Mouse (Mus musculus): ENCODE data around the gene Cnnm3.

Cnnm3 gene

GRCm38 (mm10) chr1:36485080-36485479 is 26.6 kb upstream of the Cnnm3 start:
- Histone ChIP-seq H3K27me3 (ENCODE audit: control insufficient read depth, insufficient read depth, low read length, poor library complexity, severe bottlenecking) (no peaks in the 10 kb centered on the region), H3K36me3 (ENCODE audit: control insufficient read depth, insufficient read depth, low read length, poor library complexity, severe bottlenecking) (no peaks in the 10 kb centered on the region)
- no peak for DNase-seq (ENCODE audit: low read depth, low spot score)

GRCm38 (mm10) chr1:36487111-36487510 is 24.6 kb upstream of the Cnnm3 start:
- no peaks in the 10 kb centered on the region for H3K36me3 ChIP-seq (ENCODE audit: control insufficient read depth, insufficient read depth, low read length, poor library complexity, severe bottlenecking)
- DNase-seq (ENCODE audit: low read depth, low spot score) = no peak
- H3K27me3 ChIP-seq (ENCODE audit: control insufficient read depth, insufficient read depth, low read length, poor library complexity, severe bottlenecking) = no peaks in the 10 kb centered on the region

GRCm38 (mm10) chr1:36489661-36490060 is 22.0 kb upstream of the Cnnm3 start:
- no peaks in the 10 kb centered on the region for H3K36me3 ChIP-seq (ENCODE audit: control insufficient read depth, insufficient read depth, low read length, poor library complexity, severe bottlenecking)
- DNase-seq (ENCODE audit: low read depth, low spot score) = no peak
- H3K27me3 ChIP-seq (ENCODE audit: control insufficient read depth, insufficient read depth, low read length, poor library complexity, severe bottlenecking) = no peaks in the 10 kb centered on the region

DNA sequence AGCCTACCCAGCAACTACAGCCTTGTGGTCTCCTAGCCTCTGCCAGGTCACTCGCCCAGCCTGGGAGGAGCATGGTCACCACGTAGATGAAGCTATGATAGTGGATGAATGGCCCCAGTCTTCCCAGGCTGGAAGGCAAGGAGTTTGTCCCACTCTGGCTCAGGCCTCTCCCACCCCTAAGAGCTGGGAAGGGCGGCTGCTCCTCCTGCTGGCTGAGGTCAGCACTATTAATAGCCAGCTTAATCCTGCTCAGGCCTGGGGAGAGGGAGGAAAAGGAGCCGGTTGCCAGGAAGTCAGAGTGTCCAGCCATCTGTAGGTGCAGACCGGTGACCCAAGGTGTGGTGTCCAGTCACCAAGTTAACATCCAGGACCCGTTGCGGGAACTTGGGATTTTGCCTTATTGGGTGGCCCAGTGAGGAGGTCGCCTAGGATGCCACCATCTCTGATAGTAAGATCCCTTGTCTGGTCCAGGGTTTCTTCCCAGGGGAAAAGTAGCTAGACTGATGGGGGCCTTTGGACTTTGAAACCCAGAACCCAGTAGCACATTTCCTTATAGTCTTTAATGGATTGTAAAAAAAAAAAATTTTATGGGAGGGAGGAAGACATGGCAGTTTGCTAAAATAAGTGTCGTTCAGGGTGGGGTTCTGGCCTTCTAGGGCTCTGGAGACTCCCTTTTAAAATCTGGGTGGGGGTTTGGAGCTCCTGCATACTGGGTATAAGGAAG is 19.1 kb upstream of the Cnnm3 start:
- no peaks in the 10 kb centered on the region for H3K36me3 ChIP-seq (ENCODE audit: control insufficient read depth, insufficient read depth, low read length, poor library complexity, severe bottlenecking)
- no peak for DNase-seq (ENCODE audit: low read depth, low spot score)
- no peaks in the 10 kb centered on the region for H3K27me3 ChIP-seq (ENCODE audit: control insufficient read depth, insufficient read depth, low read length, poor library complexity, severe bottlenecking)

DNA sequence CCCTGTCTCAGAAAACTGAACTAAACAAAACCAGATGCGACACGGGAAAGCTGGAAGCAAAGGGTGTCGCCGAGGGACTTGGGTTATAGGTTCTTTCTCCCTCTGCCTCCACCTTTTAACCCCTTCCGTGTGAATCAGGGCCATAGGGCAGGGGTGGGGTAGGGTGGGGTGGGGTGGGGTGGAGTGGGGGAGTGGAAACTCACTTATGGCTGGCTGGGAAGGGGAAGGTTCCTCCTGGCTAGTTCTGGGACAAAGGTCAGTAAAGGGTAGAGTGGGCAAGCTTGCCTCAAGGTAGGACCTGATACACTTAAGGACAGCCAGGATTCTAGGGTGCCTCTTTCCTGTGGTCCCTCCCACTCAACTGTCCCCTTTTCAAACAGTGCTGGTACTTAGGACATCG is 18.4 kb upstream of the Cnnm3 start:
- DNase-seq (ENCODE audit: low read depth, low spot score) = no peak
- Histone ChIP-seq H3K36me3 (ENCODE audit: control insufficient read depth, insufficient read depth, low read length, poor library complexity, severe bottlenecking) (peaks cover 3% of the 10 kb centered on the region), H3K27me3 (ENCODE audit: control insufficient read depth, insufficient read depth, low read length, poor library complexity, severe bottlenecking) (no peaks in the 10 kb centered on the region)

DNA sequence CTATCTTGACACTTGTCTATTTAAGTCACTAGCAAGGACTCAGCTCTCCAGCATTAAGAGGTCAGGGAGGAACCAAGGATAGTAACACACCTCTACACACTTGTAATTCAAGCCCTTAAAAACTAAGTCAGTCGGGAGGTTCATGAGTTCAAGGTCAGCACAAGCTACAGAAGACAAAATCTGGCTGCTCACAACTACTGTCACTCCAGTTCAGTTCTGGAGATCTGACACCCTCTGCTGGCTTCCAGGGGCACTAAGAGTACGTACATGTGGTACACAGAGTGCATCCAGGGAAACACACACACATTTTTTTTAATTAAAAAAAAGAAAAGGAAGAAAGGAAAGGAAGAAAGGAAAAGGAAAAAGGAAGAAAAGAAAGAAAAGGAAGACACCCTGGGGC is 14.9 kb upstream of the Cnnm3 start:
- Histone ChIP-seq H3K27me3 (ENCODE audit: control insufficient read depth, insufficient read depth, low read length, poor library complexity, severe bottlenecking) (no peaks in the 10 kb centered on the region), H3K36me3 (ENCODE audit: control insufficient read depth, insufficient read depth, low read length, poor library complexity, severe bottlenecking) (peaks cover 3% of the 10 kb centered on the region)
- no peak for DNase-seq (ENCODE audit: low read depth, low spot score)

DNA sequence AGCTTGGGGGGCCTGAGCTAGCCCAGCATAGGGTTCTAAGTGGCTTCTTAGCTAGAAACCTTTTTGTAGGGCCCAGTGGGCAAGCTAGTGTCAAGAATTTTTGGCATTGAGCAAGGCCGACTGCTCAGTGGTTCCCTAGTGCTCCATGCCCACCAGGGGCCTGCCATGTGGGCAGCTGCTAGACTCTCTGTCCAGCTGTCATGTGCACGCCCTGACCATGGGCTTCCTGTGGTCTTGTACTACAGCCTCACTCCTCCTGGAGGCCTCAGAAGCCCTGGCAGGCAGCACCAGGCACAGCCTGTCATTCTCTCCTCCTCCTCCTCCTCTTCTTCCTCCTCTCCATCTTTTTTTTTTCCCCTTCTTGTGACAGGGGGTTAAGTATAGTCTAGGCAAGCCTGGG is 14.4 kb upstream of the Cnnm3 start:
- peaks cover 3% of the 10 kb centered on the region for H3K36me3 ChIP-seq (ENCODE audit: control insufficient read depth, insufficient read depth, low read length, poor library complexity, severe bottlenecking)
- no peak for DNase-seq (ENCODE audit: low read depth, low spot score)
- no peaks in the 10 kb centered on the region for H3K27me3 ChIP-seq (ENCODE audit: control insufficient read depth, insufficient read depth, low read length, poor library complexity, severe bottlenecking)

GRCm38 (mm10) chr1:36501261-36501660 is 10.4 kb upstream of the Cnnm3 start:
- Histone ChIP-seq H3K27me3 (ENCODE audit: control insufficient read depth, insufficient read depth, low read length, poor library complexity, severe bottlenecking) (no peaks in the 10 kb centered on the region), H3K36me3 (ENCODE audit: control insufficient read depth, insufficient read depth, low read length, poor library complexity, severe bottlenecking) (peaks cover 3% of the 10 kb centered on the region)
- DNase-seq (ENCODE audit: low read depth, low spot score) = peak; percentile 89

GRCm38 (mm10) chr1:36508238-36508637 is 3.4 kb upstream of the Cnnm3 start:
- Histone ChIP-seq H3K36me3 (ENCODE audit: control insufficient read depth, insufficient read depth, low read length, poor library complexity, severe bottlenecking) (no peaks in the 10 kb centered on the region), H3K27me3 (ENCODE audit: control insufficient read depth, insufficient read depth, low read length, poor library complexity, severe bottlenecking) (no peaks in the 10 kb centered on the region)
- DNase-seq (ENCODE audit: low read depth, low spot score) = no peak

DNA sequence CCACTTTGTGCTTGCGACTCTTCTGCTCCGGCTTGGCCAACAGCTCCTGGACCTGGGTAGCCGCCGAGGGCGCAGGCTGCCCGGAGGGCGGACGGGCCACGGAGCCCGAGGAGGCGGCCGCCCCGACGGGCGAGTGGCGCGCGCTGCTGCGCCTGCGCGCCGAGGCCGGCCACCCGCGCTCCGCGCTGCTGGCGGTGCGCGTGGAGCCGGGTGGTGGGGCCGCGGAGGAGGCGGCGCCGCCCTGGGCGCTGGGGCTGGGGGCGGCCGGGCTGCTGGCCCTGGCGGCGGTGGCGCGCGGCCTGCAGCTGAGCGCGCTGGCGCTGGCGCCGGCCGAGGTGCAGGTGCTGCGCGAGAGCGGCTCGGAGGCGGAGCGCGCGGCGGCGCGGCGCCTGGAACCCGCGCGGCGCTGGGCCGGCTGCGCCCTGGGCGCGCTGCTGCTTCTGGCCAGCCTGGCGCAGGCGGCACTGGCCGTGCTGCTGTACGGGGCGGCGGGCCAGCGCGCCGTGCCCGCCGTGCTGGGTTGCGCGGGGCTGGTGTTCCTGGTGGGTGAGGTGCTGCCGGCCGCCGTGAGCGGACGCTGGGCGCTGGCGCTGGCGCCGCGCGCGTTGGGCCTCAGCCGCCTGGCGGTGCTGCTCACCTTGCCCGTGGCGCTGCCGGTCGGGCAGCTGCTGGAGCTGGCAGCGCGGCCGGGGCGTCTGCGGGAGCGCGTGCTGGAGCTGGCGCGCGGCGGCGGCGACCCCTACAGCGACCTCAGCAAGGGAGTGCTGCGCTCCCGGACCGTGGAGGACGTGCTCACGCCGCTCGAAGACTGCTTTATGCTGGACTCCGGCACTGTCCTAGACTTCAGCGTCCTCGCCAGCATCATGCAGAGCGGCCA is 660 bp downstream of the Cnnm3 start:
- H3K27me3 ChIP-seq (ENCODE audit: control insufficient read depth, insufficient read depth, low read length, poor library complexity, severe bottlenecking) = no peaks in the 10 kb centered on the region
- DNase-seq (ENCODE audit: low read depth, low spot score) = peak; percentile 60
- peaks cover 3% of the 10 kb centered on the region; the same call in 1 of the 2 replicates for H3K36me3 ChIP-seq (ENCODE audit: control insufficient read depth, insufficient read depth, low read length, poor library complexity, severe bottlenecking)

DNA sequence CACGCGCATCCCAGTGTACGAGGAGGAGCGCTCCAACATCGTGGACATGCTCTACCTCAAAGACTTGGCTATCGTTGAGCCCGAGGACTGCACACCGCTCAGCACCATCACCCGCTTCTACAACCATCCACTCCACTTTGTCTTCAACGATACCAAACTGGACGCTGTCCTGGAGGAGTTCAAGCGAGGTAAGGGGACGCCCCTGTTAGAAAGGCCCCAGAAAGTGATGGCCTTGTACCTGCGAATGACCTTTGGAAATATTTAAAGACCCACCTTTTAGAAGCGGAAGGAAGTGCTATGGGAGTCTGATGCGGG is 1.3 kb downstream of the Cnnm3 start:
- H3K27me3 ChIP-seq (ENCODE audit: control insufficient read depth, insufficient read depth, low read length, poor library complexity, severe bottlenecking) = no peaks in the 10 kb centered on the region
- H3K36me3 ChIP-seq (ENCODE audit: control insufficient read depth, insufficient read depth, low read length, poor library complexity, severe bottlenecking) = peaks cover 3% of the 10 kb centered on the region; the same call in 1 of the 2 replicates
- no peak for DNase-seq (ENCODE audit: low read depth, low spot score)

- peaks cover 3% of the 10 kb centered on the region; the same call in 1 of the 2 replicates for H3K36me3 ChIP-seq (ENCODE audit: control insufficient read depth, insufficient read depth, low read length, poor library complexity, severe bottlenecking)
- DNase-seq (ENCODE audit: low read depth, low spot score) = no peak
These were observed 1.6 kb downstream of the Cnnm3 start for GRCm38 (mm10) chr1:36513310-36513709.

GRCm38 (mm10) chr1:36513718-36514117 is 2.1 kb downstream of the Cnnm3 start:
- no peaks in the 10 kb centered on the region for H3K27me3 ChIP-seq (ENCODE audit: control insufficient read depth, insufficient read depth, low read length, poor library complexity, severe bottlenecking)
- peaks cover 3% of the 10 kb centered on the region; the same call in 1 of the 2 replicates for H3K36me3 ChIP-seq (ENCODE audit: control insufficient read depth, insufficient read depth, low read length, poor library complexity, severe bottlenecking)
- DNase-seq (ENCODE audit: low read depth, low spot score) = peak; percentile 22

More at GRCm38 (mm10) chr1:36513310-36513709, 1.6 kb downstream of the Cnnm3 start:
- no peaks in the 10 kb centered on the region for H3K27me3 ChIP-seq (ENCODE audit: control insufficient read depth, insufficient read depth, low read length, poor library complexity, severe bottlenecking)

DNA sequence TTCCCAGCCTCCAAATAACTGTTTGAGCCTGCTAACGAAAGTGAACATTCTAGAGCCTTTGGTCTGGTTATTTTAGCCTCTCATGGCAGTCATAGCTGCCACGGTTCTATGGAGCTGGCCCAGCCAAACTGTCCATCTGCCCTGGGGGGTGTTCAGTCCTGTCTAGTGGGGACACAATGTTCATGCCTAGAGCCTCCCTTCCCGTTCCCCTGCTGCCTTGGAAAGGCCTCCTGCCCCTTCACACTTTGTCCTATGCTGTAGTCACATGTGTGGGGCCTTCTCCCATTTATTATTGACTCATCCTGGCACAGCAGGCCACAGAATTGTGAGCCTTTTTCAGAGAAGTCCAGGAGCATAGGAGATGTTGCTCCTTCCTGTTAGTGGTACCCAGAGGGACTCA is 6.6 kb downstream of the Cnnm3 start:
- peaks cover 6% of the 10 kb centered on the region for H3K36me3 ChIP-seq (ENCODE audit: control insufficient read depth, insufficient read depth, low read length, poor library complexity, severe bottlenecking)

DNA sequence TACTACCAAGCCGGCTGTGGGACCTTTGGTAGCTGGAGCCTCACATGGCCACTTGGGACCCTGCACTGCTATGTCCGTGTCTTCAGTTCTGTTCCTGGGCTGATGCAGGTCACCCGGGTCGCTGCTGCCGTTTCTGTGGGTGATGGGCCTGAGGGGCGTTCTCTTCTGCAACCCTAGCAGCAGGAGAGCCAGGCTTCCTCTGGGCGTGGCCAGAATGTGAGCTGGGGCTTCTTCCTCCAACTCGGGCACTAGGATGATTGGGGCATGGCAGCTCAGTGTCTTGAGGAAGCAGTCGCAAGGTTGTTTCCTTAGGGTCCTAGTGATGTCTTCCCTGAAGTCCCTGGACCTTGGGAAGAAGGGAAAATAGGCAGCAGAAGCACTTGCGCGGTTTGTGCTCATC is 8.0 kb downstream of the Cnnm3 start:
- Histone ChIP-seq H3K36me3 (ENCODE audit: control insufficient read depth, insufficient read depth, low read length, poor library complexity, severe bottlenecking) (peaks cover 4% of the 10 kb centered on the region), H3K27me3 (ENCODE audit: control insufficient read depth, insufficient read depth, low read length, poor library complexity, severe bottlenecking) (no peaks in the 10 kb centered on the region)
- DNase-seq (ENCODE audit: low read depth, low spot score) = no peak

More for the DNA sequence above, 6.6 kb downstream of the Cnnm3 start:
- DNase-seq (ENCODE audit: low read depth, low spot score) = no peak
- no peaks in the 10 kb centered on the region for H3K27me3 ChIP-seq (ENCODE audit: control insufficient read depth, insufficient read depth, low read length, poor library complexity, severe bottlenecking)
